Mouse (Mus musculus) kidney, postnatal 0 days (tissue): ENCODE measurements around the gene Hs3st4. TPM values are rescaled to one million over a fixed set of nuclear protein-coding genes. Genes with fewer than 3 reads are reported as not detected.

Experiments
- ATAC-seq: fragments of 200-750 bp; cut with Nextera tagmentation; replicated peaks from 2 replicates; pipeline ENCODE4 v1.8.0; 2017; ENCODE audit warnings: low read depth, moderate number of reproducible peaks, moderate TSS enrichment, moderate library complexity; ENCODE audit not compliant: low FRiP score
- DNase-seq: peaks from one replicate; pipeline ENCODE4 v3.0.0-alpha.2; 2016; ENCODE audit warnings: low spot score
- H3K27ac ChIP-seq: fragments of 300-500 bp; sonication (generic); 2 replicates; pipeline ENCODE4 v1.5.1; 2014; ENCODE audit warnings: mild to moderate bottlenecking
- H3K27me3 ChIP-seq: fragments of 300-500 bp; sonication (generic); 2 replicates; pipeline ENCODE4 v1.6.1; 2014; ENCODE audit warnings: low read length, mixed read lengths; ENCODE audit not compliant: insufficient read depth
- H3K36me3 ChIP-seq: fragments of 300-500 bp; sonication (generic); 2 replicates; pipeline ENCODE4 v1.6.1; 2014; ENCODE audit warnings: low read length, mixed read lengths; ENCODE audit not compliant: insufficient read depth
- H3K4me1 ChIP-seq: fragments of 300-500 bp; sonication (generic); replicated peaks from 2 replicates; pipeline ENCODE4 v1.6.1; 2014; ENCODE audit warnings: antibody characterized with exemption, low read length, mixed read lengths; ENCODE audit not compliant: insufficient read depth
- H3K4me2 ChIP-seq: fragments of 300-500 bp; sonication (generic); 2 replicates; pipeline ENCODE4 v1.6.1; 2014; ENCODE audit warnings: mild to moderate bottlenecking, low read length, moderate library complexity, mixed read lengths
- H3K4me3 ChIP-seq: fragments of 300-500 bp; sonication (generic); replicated peaks from 2 replicates; pipeline ENCODE4 v1.5.1; 2014; ENCODE audit warnings: low read depth, low read length
- H3K9ac ChIP-seq: fragments of 300-500 bp; sonication (generic); 2 replicates; pipeline ENCODE4 v1.6.1; 2014; ENCODE audit warnings: low read depth, low read length
- H3K9me3 ChIP-seq: fragments of 300-500 bp; sonication (generic); replicated peaks from 2 replicates; pipeline ENCODE4 v1.6.1; 2016; ENCODE audit warnings: low read length, inconsistent platforms, mixed read lengths
- CTCF ChIP-seq: IDR thresholded peaks from 2 replicates; pipeline ENCODE4 v1.5.1; 2016; ENCODE audit warnings: antibody characterized with exemption, low read depth, mild to moderate bottlenecking, moderate library complexity
- WGBS: fragments of 180-500 bp; shearing (Covaris S2); extraction: QIAGEN DNeasy Blood & Tissue Kit; methylation state at CpG from one replicate; pipeline ENCODE4 v1.1.7; 2014; 5-methylcytosine and 5-hydroxymethylcytosine counted together
- polyA plus RNA-seq: library from polyadenylated mRNA; unstranded; fragments of >200 nt; fragmentation: Nextera tagmentation; extraction: Ambion mirVana; gene quantifications from 2 replicates; pipeline ENCODE4 v1.2.1, GENCODE M21; 2015

The Hs3st4 gene
- polyA plus RNA-seq, 1 experiment from 2014 or later: 0.04 TPM

GRCm38 (mm10) chr7:124198811-124199570 lies 216.3 kb downstream of the Hs3st4 start:
- 84% methylated on average over 6 of the region's 6 CpGs for WGBS

GRCm38 (mm10) chr7:124216921-124217320 lies 234.3 kb downstream of the Hs3st4 start:
- 68% methylated on average over 1 of the region's 1 CpGs for WGBS
- no peak for ATAC-seq
- H3K27ac ChIP-seq: no peak overlapping the region
- no peak for TF ChIP-seq CTCF
- peak; percentile 8 for DNase-seq
- H3K4me1 ChIP-seq: no peaks in the 10 kb centered on the region
- H3K36me3 ChIP-seq: no peaks in the 10 kb centered on the region
- H3K4me2 ChIP-seq: no peak overlapping the region
- H3K27me3 ChIP-seq: no peaks in the 10 kb centered on the region
- no peak overlapping the region for H3K4me3 ChIP-seq
- no peak overlapping the region for H3K9ac ChIP-seq
- H3K9me3 ChIP-seq: no peaks in the 10 kb centered on the region

More at GRCm38 (mm10) chr7:124198811-124199570, 216.3 kb downstream of the Hs3st4 start:
- DNase-seq (peak; percentile 66), ATAC-seq (no peak)
- H3K27me3 ChIP-seq: no peaks in the 10 kb centered on the region
- H3K27ac ChIP-seq: no peak overlapping the region
- H3K36me3 ChIP-seq: no peaks in the 10 kb centered on the region
- no peak overlapping the region for H3K4me2 ChIP-seq
- H3K4me1 ChIP-seq: no peaks in the 10 kb centered on the region
- H3K9me3 ChIP-seq: no peaks in the 10 kb centered on the region
- H3K4me3 ChIP-seq: no peak overlapping the region
- H3K9ac ChIP-seq: no peak overlapping the region
- TF ChIP-seq CTCF: no peak

- TF ChIP-seq CTCF: no peak
- DNase-seq (no peak), ATAC-seq (no peak)
- Histone ChIP-seq H3K4me3 (no peak overlapping the region), H3K9me3 (no peaks in the 10 kb centered on the region), H3K9ac (no peak overlapping the region), H3K27me3 (no peaks in the 10 kb centered on the region), H3K4me1 (no peaks in the 10 kb centered on the region), H3K4me2 (no peak overlapping the region), H3K27ac (no peak overlapping the region), H3K36me3 (no peaks in the 10 kb centered on the region)
- 57% methylated on average over 10 of the region's 10 CpGs for WGBS
Observed at GRCm38 (mm10) chr7:124220556-124220955, 237.9 kb downstream of the Hs3st4 start.

GRCm38 (mm10) chr7:124237896-124238670 lies 255.4 kb downstream of the Hs3st4 start:
- H3K4me2 ChIP-seq: no peak overlapping the region
- no peak for DNase-seq
- H3K4me1 ChIP-seq: no peaks in the 10 kb centered on the region
- no peak overlapping the region for H3K9ac ChIP-seq
- no peaks in the 10 kb centered on the region for H3K27me3 ChIP-seq
- TF ChIP-seq CTCF: no peak
- no peaks in the 10 kb centered on the region for H3K9me3 ChIP-seq
- no peak overlapping the region for H3K4me3 ChIP-seq
- H3K36me3 ChIP-seq: no peaks in the 10 kb centered on the region
- no peak overlapping the region for H3K27ac ChIP-seq
- ATAC-seq: no peak
- 81% methylated on average over 4 of the region's 4 CpGs for WGBS

GRCm38 (mm10) chr7:124239903-124240647 lies 257.4 kb downstream of the Hs3st4 start:
- TF ChIP-seq CTCF: no peak
- H3K4me2 ChIP-seq: no peak overlapping the region
- H3K4me1 ChIP-seq: no peaks in the 10 kb centered on the region
- ATAC-seq (no peak), DNase-seq (no peak)
- no peak overlapping the region for H3K27ac ChIP-seq
- H3K9ac ChIP-seq: no peak overlapping the region
- WGBS: 49% methylated on average over 7 of the region's 7 CpGs
- H3K36me3 ChIP-seq: no peaks in the 10 kb centered on the region
- no peaks in the 10 kb centered on the region for H3K27me3 ChIP-seq
- no peak overlapping the region for H3K4me3 ChIP-seq
- H3K9me3 ChIP-seq: no peaks in the 10 kb centered on the region

- ATAC-seq (no peak), DNase-seq (no peak)
- no peak for TF ChIP-seq CTCF
- Histone ChIP-seq H3K4me3 (no peak overlapping the region), H3K36me3 (no peaks in the 10 kb centered on the region), H3K4me2 (no peak overlapping the region), H3K9me3 (no peaks in the 10 kb centered on the region), H3K27me3 (no peaks in the 10 kb centered on the region), H3K9ac (no peak overlapping the region), H3K27ac (no peak overlapping the region), H3K4me1 (no peaks in the 10 kb centered on the region)
- 66% methylated on average over 3 of the region's 3 CpGs for WGBS
Observed at GRCm38 (mm10) chr7:124249838-124250237, 267.2 kb downstream of the Hs3st4 start.
